Mouse (Mus musculus): ENCODE data around the gene Ankrd23. TPM values are rescaled to one million over a fixed set of nuclear protein-coding genes. Genes with fewer than 3 reads are reported as not detected.

Ankrd23 gene
- total RNA-seq, 2 experiments from 2014 or later: 5.4 to 7.7 TPM

Small RNA genes lying within 50 kb of the gene (microRNA-seq; reads per million reads assigned to microRNA genes)
- gene Gm47280: 0 reads per million in 2 experiments

Other genes with a start within 250 kb of the Ankrd23 start
- 10 to 100 TPM; 11.5 to 16.6 TPM for gene Arid5a, start 229.2 kb downstream of the Ankrd23 start, total RNA-seq (2021)
- gene Kansl3, start 167.7 kb downstream of the Ankrd23 start, total RNA-seq (2021): 10 to 100 TPM; 58.2 to 62.6 TPM
- not detected for gene Fer1l5, start 164.6 kb downstream of the Ankrd23 start, total RNA-seq (2021)
- gene Lman2l, start 91.6 kb downstream of the Ankrd23 start, total RNA-seq (2021): 10 to 100 TPM; 61.4 to 63.8 TPM
- gene Cnnm4, start 65.3 kb downstream of the Ankrd23 start, total RNA-seq (2021): 10 to 100 TPM; 15.8 to 17.9 TPM
- 10 to 100 TPM; 33.2 to 37.5 TPM for gene Cnnm3, start 25.0 kb downstream of the Ankrd23 start, total RNA-seq (2021)
- gene Gm42417, start 2.5 kb upstream of the Ankrd23 start, total RNA-seq (2021): under 1 TPM in 1 of 2 experiments, not detected in 1; 0.47 TPM
- gene Ankrd39, start 10.6 kb upstream of the Ankrd23 start, total RNA-seq (2021): 10 to 100 TPM; 10.8 to 13.3 TPM
- 10 to 100 TPM; 12.7 to 14.0 TPM for gene Sema4c, start 21.5 kb upstream of the Ankrd23 start, total RNA-seq (2021)
- under 1 TPM in 1 of 2 experiments, not detected in 1; 0.34 TPM for gene Fam178b, start 146.3 kb upstream of the Ankrd23 start, total RNA-seq (2021)
- gene Cox5b, start 154.6 kb upstream of the Ankrd23 start, total RNA-seq (2021): 100 to 1,000 TPM; 725 to 736 TPM
- gene 4933424G06Rik, start 173.3 kb upstream of the Ankrd23 start, total RNA-seq (2021): 1 to 10 TPM in 1 of 2 experiments, not detected in 1; 1.6 TPM
- 100 to 1,000 TPM; 247 to 266 TPM for gene Actr1b, start 177.5 kb upstream of the Ankrd23 start, total RNA-seq (2021)
- gene Zap70, start 224.9 kb upstream of the Ankrd23 start, total RNA-seq (2021): 1 to 10 TPM; 3.2 to 3.4 TPM

All from layer of hippocampus, postnatal 25 days (tissue).